Mouse (Mus musculus): Measurements from ENCODE around the gene Cdyl.

- TF ChIP-seq POLR2A (IDR thresholded peaks at IDR 0.05; ENCODE audit: insufficient read length, low read depth): no peak
- no peak for TF ChIP-seq POLR2AphosphoS2 (IDR thresholded peaks at IDR 0.05; ENCODE audit: insufficient read length, low read depth)
Measured at GRCm38 (mm10) chr13:35686273-35686672, 26.6 kb downstream of the Cdyl start.
